Mouse (Mus musculus) cortical plate, adult 2 months (tissue): ENCODE measurements around the gene Diaph3.

ENCODE experiments used
- CTCF ChIP-seq: fragments of 200-500 bp; IDR thresholded peaks from 2 replicates; pipeline ENCODE4 v1.5.1; 2011; ENCODE audit warnings: mild to moderate bottlenecking, control low read depth, low read length; ENCODE audit not compliant: insufficient read depth; ENCODE audit errors: extremely low read depth
- POLR2A ChIP-seq: fragments of 200-500 bp; IDR thresholded peaks from 2 replicates; pipeline ENCODE4 v1.6.1; 2011; ENCODE audit warnings: mild to moderate bottlenecking, low read length, control low read depth; ENCODE audit not compliant: insufficient read depth; ENCODE audit errors: extremely low read depth

DNA sequence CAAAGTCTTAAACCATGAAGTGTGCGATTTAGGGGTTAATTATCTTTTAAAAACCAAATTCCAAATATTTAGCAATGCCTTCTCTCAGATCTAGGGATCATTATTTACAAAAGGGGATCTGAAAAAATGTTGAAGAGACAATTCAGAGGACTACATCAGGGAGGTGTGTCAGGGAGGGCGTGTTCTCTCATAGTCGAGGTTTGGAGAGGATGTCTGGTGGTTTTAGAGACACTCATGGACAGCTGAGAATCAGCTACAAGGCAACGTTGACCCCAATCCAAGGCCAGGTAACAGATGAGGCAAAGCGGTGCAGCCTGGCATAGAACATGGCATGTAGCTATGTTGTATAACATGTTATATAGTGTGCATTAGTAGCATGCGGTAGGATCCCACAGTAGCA lies 396.5 kb downstream of the Diaph3 start:
- no peak for TF ChIP-seq CTCF
- TF ChIP-seq POLR2A, result no peak
